Mouse (Mus musculus) Muller cell, postnatal 12 days (primary cell): ENCODE measurements at regions not wholly inside any gene's neighbourhood (a gene's known extent, or its start where the extent isn't known, plus 50 kb on each side); places are given as distances from the start of the nearest gene placed in this dataset.
"Not testable (repeated sequence)": the region's sequence is repeated elsewhere in the genome, so short reads cannot be mapped to it uniquely, and the experiment has no call there.

Experiments used
- DNase-seq: peaks from one replicate; pipeline ENCODE4 v3.0.0-alpha.2; 2015; ENCODE audit errors: inconsistent ontology term

DNA sequence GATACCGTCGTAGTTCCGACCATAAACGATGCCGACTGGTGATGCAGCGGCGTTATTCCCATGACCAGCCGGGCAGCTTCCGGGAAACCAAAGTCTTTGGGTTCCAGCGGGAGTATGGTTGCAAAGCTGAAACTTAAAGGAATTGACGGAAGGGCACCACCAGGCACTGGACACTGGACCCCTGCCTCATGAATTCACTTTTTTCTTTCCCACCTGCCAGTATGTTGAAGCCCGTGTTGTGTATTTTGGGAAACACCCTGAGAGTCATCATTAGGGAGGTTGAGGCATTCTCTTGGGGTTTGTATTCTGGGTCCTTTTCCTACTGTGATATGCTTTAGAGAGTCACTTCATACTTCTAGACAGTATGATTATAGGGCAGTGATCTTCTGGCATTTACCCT lies 197.9 kb downstream of the Samd9l start:
- peak; percentile 82 for DNase-seq

DNA sequence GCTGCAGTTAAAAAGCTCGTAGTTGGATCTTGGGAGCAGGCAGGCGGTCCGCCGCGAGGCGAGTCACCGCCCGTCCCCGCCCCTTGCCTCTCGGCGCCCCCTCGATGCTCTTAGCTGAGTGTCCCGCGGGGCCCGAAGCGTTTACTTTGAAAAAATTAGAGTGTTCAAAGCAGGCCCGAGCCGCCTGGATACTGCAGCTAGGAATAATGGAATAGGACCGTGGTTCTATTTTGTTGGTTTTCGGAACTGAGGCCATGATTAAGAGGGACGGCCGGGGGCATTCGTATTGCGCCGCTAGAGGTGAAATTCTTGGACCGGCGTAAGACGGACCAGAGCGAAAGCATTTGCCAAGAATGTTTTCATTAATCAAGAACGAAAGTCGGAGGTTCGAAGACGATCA lies 198.3 kb downstream of the Samd9l start:
- no peak for DNase-seq

DNA sequence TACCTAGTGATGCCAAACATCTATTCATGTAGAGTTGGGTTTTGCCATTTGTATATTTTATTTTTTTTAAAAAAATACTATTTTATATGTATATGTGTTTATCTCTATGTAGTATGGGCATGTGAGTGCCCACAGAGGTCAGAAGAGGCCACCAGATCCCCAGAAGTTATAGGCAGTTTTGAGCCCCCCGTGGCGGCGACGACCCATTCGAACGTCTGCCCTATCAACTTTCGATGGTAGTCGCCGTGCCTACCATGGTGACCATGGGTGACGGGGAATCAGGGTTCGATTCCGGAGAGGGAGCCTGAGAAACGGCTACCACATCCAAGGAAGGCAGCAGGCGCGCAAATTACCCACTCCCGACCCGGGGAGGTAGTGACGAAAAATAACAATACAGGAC lies 198.8 kb downstream of the Samd9l start:
- DNase-seq: peak; percentile 68

DNA sequence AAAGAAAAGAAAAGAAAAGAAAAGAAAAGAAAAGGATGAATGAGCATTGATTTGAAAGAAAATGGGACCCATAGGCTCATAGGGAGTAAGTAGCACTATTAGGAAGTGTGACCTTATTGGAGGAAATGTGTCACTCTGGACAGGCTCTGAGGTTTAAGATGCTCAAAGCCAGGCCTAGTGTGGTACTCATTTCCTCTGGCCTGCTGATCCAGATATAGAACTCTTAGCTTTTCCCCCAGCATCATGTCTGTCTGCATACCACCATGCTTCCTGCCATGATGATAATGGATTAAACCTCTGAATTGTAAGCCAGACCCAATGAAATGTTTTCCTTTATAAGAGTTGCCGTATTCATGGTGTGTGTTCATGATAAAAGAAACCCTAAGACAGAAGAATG lies 206.9 kb downstream of the Samd9l start:
- DNase-seq: not testable (repeated sequence)

DNA sequence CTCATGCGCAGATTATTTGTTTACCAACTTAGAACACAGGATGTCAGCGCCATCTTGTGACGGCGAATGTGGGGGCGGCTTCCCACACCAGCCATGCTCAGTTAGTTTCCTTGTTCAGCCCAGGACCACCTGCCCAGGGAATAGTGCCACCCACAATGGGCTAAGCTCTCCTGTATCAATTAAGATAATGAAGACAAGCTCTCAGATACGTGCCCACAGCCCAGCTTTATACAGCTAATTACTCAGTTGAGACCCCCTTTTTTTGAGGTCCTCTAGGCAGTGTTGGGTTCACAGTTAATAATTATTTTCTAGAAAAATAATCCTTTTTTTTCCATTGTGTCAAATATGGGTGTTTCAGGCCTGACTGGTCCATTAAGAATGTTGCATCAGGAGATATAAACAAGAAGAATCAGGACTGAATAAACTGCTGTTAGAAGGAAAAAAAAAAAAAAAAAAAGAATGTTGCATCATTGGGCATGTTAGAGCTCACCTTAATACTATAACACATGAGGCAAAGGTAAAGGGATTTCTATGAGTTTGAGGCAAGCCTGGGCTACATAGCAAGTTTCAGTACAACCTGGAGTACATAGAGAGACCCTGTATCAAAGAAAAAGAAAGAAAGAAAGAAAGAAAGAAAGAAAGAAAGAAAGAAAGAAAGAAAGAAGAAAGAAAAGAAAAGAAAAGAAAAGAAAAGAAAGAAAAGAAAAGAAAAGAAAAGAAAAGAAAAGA lies 207.5 kb downstream of the Samd9l start:
- not testable (repeated sequence) for DNase-seq

DNA sequence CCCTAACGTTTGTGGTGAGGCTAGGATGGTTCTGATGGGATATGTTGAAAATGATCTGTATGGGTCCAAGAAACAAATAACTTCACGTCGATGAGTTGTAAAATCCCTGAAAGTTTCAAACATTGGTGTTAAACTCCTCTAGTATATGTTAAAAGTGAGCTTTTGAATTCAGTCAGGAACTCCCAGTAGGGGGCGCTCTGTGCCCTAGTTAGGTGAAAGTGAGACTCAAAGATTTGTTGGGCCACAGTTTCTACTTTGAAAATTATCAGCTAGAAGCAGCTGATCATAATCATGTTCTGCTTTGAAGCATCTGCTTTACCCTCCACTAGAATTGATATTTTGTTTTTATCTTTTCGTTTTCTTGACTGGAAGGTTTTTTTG lies 215.6 kb downstream of the Samd9l start:
- peak; percentile 43 for DNase-seq

DNA sequence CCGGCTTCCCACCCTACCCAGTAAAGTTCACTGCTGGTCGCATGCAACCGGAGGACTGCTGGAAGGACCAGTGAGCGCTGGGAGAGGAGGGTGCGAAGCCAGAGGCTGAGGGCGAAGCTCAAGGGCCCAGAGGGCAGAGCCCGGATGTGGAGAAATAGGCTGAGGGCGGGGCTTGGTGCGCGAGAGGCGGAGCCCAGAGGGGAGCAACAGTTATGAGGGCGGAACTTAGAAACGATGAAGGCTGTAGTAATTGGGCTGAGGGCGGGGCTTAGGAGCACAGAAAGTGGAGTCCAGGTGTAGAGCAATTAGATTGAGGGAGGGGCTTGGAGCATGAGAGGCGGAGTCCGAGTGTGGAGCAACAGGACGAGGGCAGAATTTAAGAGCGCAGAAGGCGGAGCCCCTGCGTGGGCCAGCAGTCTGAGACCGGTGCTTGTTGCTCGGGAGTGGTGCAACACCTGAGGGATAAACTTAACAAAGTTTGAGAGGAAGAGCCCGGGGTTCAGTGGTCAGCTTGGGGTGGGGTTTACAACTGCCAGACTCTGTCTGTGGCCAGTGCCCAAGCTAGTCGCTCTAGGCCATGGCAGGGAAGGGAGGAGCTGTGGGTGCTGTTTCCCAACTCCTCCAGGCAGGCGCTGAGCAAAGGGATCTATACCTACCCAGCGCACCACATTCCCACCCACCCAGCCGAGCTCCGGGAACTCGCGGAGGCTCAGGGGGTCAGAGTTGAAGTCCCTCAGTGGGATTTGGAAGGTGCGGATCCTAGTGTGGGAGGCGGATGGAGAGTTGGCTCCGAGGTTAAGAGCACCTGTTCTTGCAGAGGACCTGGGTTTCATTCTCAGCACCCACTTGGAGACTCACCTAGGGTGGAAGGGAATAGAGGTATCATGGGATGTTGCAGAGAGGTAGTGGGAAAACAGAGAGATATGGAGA lies 216.2 kb downstream of the Samd9l start:
- DNase-seq: peak; percentile 24

DNA sequence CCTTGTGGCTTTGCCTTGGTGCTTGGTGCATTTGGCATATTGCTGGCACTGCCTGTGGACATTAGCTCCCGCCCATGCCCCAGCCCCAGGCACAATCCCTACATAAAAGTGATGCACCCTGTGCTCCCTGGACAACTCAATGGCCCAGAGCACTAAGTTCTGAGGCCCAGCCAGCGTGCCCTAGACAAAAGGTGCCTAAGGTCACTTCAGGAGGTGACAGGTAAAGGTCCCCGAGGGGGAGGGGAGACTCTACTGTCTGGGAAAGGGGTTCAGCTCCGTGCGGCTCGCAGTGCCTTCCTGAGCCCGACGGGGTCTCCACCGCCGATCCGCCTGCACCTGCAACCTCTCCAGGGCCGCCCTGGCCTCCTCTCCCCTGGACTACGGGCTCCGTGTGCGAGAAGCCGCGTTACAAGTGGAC lies 216.9 kb downstream of the Samd9l start:
- not testable (repeated sequence) for DNase-seq

DNA sequence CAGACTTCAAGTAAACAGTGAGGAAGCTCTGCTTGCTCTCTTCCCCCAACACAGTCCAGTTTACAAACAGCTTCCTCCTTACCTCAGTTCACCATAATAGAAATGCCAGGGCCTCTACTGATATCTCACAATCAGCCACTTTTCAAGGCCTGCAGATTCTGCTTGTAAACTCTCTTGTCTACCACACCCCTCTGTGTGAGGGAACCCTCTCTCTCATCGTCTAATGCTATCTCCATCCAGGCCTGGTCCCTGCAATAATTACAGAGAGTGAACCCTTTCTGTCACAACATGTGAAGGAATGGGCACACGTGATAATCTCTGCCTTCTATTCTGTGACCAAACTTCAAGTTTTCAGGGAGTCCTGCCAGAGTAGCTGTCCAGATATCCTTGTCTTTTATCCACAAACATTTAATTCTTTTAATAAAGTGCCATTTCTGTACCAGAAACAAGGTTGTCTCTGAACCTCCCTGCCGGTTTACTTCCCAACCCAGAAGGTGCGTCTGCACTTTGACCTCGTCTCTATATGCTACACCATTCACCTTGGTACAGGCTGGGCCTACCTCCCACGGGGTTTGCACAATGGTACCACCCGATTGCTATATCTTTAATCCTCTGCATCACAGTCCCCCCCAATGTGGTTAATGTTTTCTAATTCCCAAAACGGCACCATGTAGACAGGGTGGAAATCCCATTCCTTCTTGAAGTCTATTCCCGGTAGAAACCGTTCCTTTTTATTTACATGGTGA lies 219.6 kb downstream of the Samd9l start:
- DNase-seq: not testable (repeated sequence)

DNA sequence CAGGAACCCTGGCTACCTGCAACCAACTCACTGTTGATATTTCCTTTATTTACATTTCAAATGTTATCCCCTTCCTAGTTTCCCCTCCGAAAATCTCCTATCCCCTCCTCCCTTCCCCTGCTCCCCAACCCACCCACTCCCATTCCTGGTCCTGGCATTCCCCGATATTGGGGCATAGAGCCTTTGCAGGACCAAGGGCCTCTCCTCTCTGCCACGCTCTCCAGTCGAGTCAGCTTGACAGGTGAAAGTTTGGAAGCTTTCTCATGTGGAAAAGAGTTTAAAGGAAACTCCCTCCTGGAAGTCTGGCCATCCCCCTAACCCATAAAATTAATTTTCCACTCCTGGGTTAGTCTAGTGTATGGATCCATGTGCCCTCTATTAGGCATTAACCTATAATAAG lies 229.9 kb downstream of the Samd9l start:
- DNase-seq: not testable (repeated sequence)

DNA sequence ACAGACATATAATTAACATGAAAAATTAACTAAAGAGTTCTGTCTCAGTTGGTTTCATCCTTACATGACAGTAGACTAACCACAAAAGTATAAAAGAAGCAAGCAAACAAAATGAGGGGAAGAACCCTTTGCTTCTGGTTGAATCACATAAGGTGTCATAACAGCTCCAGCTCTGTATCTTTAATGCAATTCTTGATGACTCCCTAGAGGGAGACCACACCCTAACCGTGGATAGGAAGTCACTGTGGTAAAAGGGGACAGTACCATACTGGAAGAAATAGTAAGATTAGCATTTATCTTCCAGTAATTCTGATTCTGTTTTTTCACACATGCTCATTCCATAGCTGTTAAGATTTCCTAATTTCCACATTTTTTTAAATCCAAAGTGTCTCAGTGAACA lies 233.2 kb downstream of the Samd9l start:
- DNase-seq: not testable (repeated sequence)

DNA sequence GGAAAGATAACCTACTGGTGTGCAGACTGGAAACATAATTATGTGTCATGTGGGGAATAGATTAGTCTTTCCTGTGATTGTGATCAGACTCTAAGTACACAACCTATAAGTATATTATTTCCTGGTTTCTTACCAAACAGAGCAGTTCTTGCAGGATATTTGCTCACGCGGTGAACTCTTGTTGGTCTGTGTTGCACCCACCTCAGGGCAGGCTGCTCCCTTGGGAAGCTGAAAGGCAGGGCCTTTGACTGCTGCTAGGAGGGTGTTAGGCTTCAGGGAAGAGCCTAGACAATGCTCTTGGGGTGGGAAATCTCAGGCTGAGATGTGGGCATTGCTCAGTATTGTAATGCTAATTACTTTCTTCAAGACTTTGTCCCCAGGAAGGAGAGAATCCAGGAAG lies 247.5 kb downstream of the Samd9l start:
- DNase-seq: not testable (repeated sequence)

DNA sequence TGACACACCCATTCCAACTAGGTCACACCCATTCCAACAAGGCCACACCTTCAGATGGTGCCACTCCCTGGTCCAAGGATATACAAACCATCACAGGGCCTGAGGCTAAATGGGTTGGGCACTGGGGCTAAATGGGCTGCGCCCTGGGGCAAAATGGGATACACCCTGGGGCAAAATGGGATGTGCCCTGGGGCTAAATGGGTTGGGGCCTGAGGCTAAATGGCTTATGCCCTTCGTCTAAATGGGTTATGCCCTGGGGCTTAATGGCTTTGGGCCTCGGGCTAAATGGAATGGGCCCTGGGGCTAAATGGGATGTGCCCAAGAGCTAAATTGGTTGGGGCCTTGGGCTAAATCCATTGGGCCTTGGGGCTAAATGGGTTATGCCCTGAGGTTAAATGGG lies 261.5 kb downstream of the Samd9l start:
- not testable (repeated sequence) for DNase-seq

DNA sequence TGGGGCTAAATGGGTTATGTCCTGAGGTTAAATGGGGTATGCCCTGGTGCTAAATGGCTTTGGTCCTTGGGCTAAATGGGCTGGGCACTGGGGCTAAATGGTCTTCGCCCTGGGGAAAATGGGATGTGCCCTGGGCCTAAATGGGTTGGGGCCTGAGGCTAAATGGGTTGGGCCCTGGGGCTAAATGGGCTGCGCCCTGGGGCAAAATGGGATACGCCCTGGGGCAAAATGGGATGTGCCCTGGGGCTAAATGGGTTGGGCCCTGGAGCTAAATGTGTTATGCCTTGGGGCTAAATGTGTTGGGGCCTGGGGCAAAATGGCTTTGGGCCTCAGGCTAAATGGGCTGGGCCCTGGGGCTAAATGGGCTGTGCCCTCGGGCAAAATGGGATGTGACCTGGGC lies 265.6 kb downstream of the Samd9l start:
- DNase-seq: not testable (repeated sequence)

DNA sequence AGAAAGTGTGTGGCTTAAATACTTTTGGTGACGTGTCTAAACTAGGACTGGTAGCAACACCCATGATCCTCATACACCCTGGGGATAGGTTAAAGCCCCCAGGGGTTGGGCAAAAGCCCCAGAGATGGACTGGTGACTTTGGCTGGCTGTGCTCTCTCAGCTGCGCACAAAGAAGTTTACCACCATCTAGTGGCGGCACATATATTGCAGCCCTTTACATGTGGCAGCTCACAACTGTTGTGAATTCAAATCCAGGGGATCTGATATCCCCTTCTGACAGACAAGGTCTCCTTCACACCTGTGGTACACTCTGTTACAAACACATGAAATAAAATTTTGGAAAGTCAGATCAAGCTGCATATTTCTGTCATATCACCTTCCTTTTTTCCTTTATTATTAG lies 283.1 kb downstream of the Samd9l start:
- not testable (repeated sequence) for DNase-seq
